Mouse (Mus musculus) CD4-positive naive resting alpha-beta T cell, adult 76 days (primary cell): ENCODE results near the gene Higd1c. TPM values are rescaled to one million over a fixed set of nuclear protein-coding genes. Genes with fewer than 3 reads are reported as not detected.

ENCODE experiments used
- total RNA-seq: library from RNA; stranded (reverse); gene quantifications from one replicate; pipeline ENCODE4 v1.2.4, GENCODE M21; 2023

Higd1c gene
- not detected for total RNA-seq

DNA sequence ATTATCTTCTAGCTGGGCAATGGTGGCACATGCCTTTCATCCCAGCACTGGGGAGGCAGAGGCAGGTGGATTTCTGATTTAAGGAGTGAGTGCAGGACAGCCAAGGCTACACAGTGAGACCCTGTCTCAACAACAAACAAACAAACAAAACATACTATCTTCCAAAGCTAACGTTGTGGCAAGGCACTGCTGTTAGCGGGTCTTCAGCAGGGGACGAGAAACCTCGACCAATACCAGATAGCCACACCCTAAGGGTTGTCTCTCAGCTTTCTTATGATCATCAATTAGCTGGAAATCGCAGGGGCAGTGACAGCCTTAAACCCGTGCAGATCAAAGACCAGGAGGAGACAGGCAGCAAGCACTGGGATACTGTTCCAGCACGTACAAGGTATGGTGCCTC, at the start of gene Higd1c:
Higd1c (plus strand) TSS at position 301 of the 400 bp plus-strand sequence.

DNA sequence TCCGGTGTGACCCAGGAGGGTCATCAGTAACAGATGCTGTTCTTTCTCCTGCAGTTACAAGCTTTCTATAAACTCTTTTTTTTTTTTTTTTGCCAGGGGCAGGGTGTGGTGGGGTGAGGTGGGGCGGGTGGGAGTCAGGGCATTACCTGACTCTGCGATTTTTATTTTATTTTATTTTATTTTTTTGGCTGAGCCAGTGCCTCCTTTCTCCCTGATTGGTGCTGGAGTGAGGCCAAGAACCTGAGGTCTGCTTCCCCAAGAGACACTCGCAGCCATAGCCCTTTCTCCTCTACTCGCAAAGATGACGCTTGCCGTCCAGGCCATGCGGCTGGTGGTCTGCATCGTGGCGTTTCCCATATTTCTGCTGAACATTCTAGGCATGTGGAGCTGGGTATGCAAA, 29.7 kb upstream of the Higd1c start, which contains the start of gene Mettl7a3:
Mettl7a3 (plus strand) TSS at position 301 of the 400 bp plus-strand sequence.

DNA sequence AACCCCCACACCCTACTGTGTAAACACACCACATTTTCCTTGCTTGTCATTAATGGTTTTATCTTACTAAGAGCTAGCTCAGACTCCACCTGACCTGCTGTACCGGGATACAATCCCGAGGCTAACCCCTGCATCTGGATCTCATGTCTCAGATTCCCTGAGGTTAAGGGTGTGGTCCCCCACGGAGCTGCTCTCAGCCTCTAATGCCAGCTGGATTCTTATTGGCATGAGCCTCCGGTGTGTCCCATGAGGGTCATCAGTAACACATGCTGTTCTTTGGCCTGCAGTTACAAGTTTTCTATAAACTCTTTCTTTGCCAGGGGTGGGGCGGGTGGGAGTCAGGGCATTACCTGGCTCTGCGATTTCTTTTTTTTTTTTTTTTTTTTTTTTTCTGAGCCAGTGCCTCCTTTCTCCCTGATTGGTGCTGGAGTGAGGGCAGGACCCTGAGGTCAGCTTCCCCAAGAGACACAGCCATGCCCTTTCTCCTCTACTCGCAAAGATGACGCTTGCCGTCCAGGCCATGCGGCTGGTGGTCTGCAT, 11.6 kb upstream of the Higd1c start, which contains the start of the genes Methig1 and Mettl7a2:
Methig1 (plus strand) TSS at position 439 of the 540 bp plus-strand sequence.
Mettl7a2 (plus strand) TSS at position 490 of the 540 bp plus-strand sequence.

DNA sequence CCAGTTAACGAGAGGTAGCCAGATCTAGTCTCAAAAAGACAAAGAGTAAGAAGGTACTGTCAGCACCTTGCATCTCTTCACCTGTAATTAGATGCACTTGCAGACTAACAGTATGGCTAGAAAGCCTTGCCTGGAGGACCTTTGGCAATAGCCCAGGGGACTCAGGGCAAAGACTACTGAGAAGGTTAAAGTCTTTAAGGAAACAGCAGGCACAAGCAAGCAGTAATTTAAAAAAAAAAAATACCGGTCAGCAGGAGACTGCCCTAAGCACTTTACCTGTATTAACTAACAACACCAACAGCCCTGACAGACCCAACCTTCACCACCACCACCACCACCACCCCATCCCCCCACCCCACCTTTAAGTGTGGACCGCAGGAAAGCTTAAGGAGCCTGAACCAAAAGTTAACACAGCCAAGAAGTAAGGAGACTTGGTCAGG, 57.4 kb downstream of the Higd1c start, which contains the start of gene Gm5475:
Gm5475 (plus strand) TSS at position 390 of the 440 bp plus-strand sequence.

DNA sequence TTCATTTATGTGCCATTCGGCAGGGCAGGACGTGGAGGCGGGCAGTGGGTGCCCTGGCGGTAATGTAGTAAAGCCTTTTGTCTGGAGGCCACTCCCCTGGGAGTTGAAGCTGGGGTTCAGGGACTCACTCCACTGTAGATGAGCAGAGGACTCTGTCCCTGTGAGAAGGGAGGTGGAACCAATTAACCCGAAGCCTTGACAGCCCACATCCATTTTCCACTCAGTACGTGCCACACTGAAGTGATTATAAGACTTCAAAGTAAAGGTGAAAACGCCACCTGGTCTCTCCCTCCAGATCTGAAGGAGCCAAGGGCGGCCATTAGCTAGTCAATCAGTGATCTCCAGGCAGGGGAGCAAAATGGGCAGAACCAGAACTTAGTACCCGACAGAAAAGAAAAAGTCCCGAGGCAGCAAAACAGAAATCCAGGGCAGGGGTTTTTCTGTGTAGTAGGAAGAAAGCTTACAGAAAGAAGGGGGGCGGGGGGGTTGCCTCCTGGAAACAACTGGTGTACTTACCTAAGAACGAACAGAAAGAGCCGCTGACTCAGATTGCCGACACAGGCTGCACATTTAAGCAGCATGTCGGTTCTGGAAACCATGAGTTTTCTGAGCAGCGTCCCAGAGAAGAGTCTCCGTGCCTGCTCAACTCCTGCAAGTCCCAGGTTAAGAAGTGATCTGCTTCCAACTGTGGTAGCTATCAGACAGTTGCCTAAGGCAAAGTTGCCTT, 60.2 kb downstream of the Higd1c start, which contains the start of gene Slc11a2:
Slc11a2 (minus strand) TSS at position 677 of the 727 bp plus-strand sequence.

Other genes with a start within 250 kb of the Higd1c start
- 88.3 TPM for gene Atf1, start 136.7 kb upstream of the Higd1c start, total RNA-seq
- gene Tmprss12, start 83.7 kb upstream of the Higd1c start, total RNA-seq, result not detected
- 13.1 TPM for gene Mettl7a1, start 60.4 kb upstream of the Higd1c start, total RNA-seq
- not detected for gene Mettl7a3, start 29.6 kb upstream of the Higd1c start, total RNA-seq
- gene Methig1, start 11.4 kb upstream of the Higd1c start, total RNA-seq, result not detected
- not detected for gene Mettl7a2, start 11.3 kb upstream of the Higd1c start, total RNA-seq
- not detected for gene Gm5475, start 57.6 kb downstream of the Higd1c start, total RNA-seq
- gene Slc11a2, start 60.5 kb downstream of the Higd1c start, total RNA-seq, result 30.8 TPM
- gene Letmd1, start 104.5 kb downstream of the Higd1c start, total RNA-seq, result 45.9 TPM
- 9.7 TPM for gene Csrnp2, start 130.9 kb downstream of the Higd1c start, total RNA-seq
- gene Tfcp2, start 187.5 kb downstream of the Higd1c start, total RNA-seq, result 11.0 TPM
- 62.3 TPM for gene Pou6f1, start 235.4 kb downstream of the Higd1c start, total RNA-seq